ENCODE assay signal across 19 mouse cellular contexts in the genomic region with DNA sequence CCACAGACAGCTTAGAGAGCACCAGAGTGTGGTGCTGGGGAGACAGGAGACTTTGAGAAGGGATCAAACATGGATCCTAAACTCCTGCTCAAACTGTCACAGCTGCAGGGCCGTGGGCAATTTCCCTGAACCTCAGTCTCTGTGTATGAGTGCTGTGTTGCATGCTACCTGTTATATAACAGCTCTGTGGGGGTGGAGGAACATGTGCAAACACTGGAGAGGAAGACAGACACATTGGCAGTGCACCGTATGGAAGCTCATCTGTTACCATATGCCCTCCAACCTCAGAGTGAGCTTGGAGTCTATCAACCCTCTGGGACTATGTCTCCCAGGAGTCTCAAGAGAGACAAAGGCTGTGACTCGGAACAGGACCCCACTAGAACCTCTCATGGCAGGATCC. TPM values are rescaled to one million over a fixed set of nuclear protein-coding genes. Genes with fewer than 3 reads are reported as not detected.
"Had no signal": no experiment of that assay in that cellular context is flagged by ENCODE, and none has a peak within 500 bp of the region (broad histone marks: within the 10 kb centered on the region; RNA-seq: fewer than 3 reads in every experiment).

No protein-coding gene starts in this region.

- H3K27me3 ChIP-seq: limb, embryonic 13.5 days; midbrain, embryonic 13.5 days had no signal

- H3K4me3 ChIP-seq: left cerebral cortex, adult 2 months; limb, embryonic 13.5 days; midbrain, embryonic 13.5 days had no signal

- H3K9me3 ChIP-seq: limb, embryonic 13.5 days; midbrain, embryonic 13.5 days had no signal

- H3K27ac ChIP-seq: left cerebral cortex, adult 2 months; limb, embryonic 13.5 days; liver, embryonic 14.5 days; midbrain, embryonic 13.5 days; stomach, postnatal 0 days had no signal

- DNase-seq: kidney, adult 9 months; kidney, postnatal 10 days; thymus, adult 2 months; thymus, postnatal 25 days had no signal

- H3K4me1 ChIP-seq: limb, embryonic 13.5 days had no signal

- H3K36me3 ChIP-seq: limb, embryonic 13.5 days; midbrain, embryonic 13.5 days had no signal

RNA-seq across cellular contexts. Expression of gene Prr23a1, which starts 36.4 kb away (rescaled TPM):
- total RNA-seq: left cerebral cortex, adult 2 months; left cerebral cortex, postnatal 36 days; liver, adult 2 months; megakaryocyte progenitor cell, adult 5-6 weeks; midbrain, postnatal 0 days had no signal
- polyA plus RNA-seq: inflammation-experienced regulatory T-cells, adult 6 months; intestine, postnatal 0 days; large intestine, adult 2 months; limb, embryonic 13.5 days; liver, adult 2 months; liver, embryonic 14.5 days; lung, embryonic 16.5 days; midbrain, embryonic 13.5 days; midbrain, postnatal 0 days; neural tube, embryonic 14.5 days; stomach, postnatal 0 days; thymus, adult 2 months; urinary bladder, adult 2 months had no signal

RNA-seq across cellular contexts. Expression of gene Prr23a2, which starts 50.4 kb away (rescaled TPM):
- total RNA-seq: left cerebral cortex, adult 2 months; left cerebral cortex, postnatal 36 days; liver, adult 2 months; megakaryocyte progenitor cell, adult 5-6 weeks; midbrain, postnatal 0 days had no signal
- polyA plus RNA-seq: inflammation-experienced regulatory T-cells, adult 6 months; intestine, postnatal 0 days; large intestine, adult 2 months; limb, embryonic 13.5 days; liver, adult 2 months; liver, embryonic 14.5 days; lung, embryonic 16.5 days; midbrain, embryonic 13.5 days; midbrain, postnatal 0 days; neural tube, embryonic 14.5 days; stomach, postnatal 0 days; thymus, adult 2 months; urinary bladder, adult 2 months had no signal

RNA-seq across cellular contexts. Expression of gene Prr23a3, which starts 58.6 kb away (rescaled TPM):
- total RNA-seq: left cerebral cortex, adult 2 months; left cerebral cortex, postnatal 36 days; liver, adult 2 months; megakaryocyte progenitor cell, adult 5-6 weeks; midbrain, postnatal 0 days had no signal
- polyA plus RNA-seq: inflammation-experienced regulatory T-cells, adult 6 months; intestine, postnatal 0 days; large intestine, adult 2 months; liver, adult 2 months; liver, embryonic 14.5 days; lung, embryonic 16.5 days; midbrain, postnatal 0 days; neural tube, embryonic 14.5 days; stomach, postnatal 0 days; thymus, adult 2 months had no signal
